Mouse (Mus musculus): Measurements from ENCODE around the gene 6430550D23Rik.

GRCm38 (mm10) chr2:155991151-155991550 is 16.6 kb downstream of the 6430550D23Rik start:
- TF ChIP-seq CTCF (IDR thresholded peaks at IDR 0.05; ENCODE audit: control insufficient read depth, insufficient read depth, low read length) (no peak), POLR2A (IDR thresholded peaks at IDR 0.05; ENCODE audit: borderline replicate concordance, control insufficient read depth, low read depth, low read length) (no peak)

Measured in bone marrow, adult 2 months (tissue).